Mouse (Mus musculus): ENCODE results near the gene A130010J15Rik. TPM values are rescaled to one million over a fixed set of nuclear protein-coding genes. Genes with fewer than 3 reads are reported as not detected.

A130010J15Rik gene
- 2.9 and 3.9 TPM in 2 replicates for polyA plus RNA-seq (2012; ENCODE audit: insufficient read depth, insufficient read length, missing spikeins)

- H3K4me3 ChIP-seq (ENCODE audit: insufficient read depth, low read depth, low read length), result no peak within 1 kb of the TSS
- peaks cover 4% of the 10 kb centered on the region; the same call in 1 of the 2 replicates for H3K4me1 ChIP-seq (ENCODE audit: control insufficient read depth, insufficient read depth, insufficient read length, low read length)
- no peak within 1 kb of the TSS for H3K27ac ChIP-seq (replicated peaks; ENCODE audit: low read depth, low read length)
These were observed at the start of gene A130010J15Rik for GRCm38 (mm10) chr1:193167746-193168145. Gene A130010J15Rik, plus strand, starts transcription at chr1:193168046.

GRCm38 (mm10) chr1:193122793-193123192, 45.1 kb upstream of the A130010J15Rik start:
- Histone ChIP-seq H3K4me1 (ENCODE audit: control insufficient read depth, insufficient read depth, insufficient read length, low read length) (no peaks in the 10 kb centered on the region), H3K4me3 (ENCODE audit: insufficient read depth, low read depth, low read length) (no peak overlapping the region), H3K27ac (replicated peaks; ENCODE audit: low read depth, low read length) (no peak overlapping the region)

GRCm38 (mm10) chr1:193123290-193123689, 44.6 kb upstream of the A130010J15Rik start:
- H3K4me3 ChIP-seq (ENCODE audit: insufficient read depth, low read depth, low read length), result no peak overlapping the region
- H3K27ac ChIP-seq (replicated peaks; ENCODE audit: low read depth, low read length), result no peak overlapping the region
- no peaks in the 10 kb centered on the region for H3K4me1 ChIP-seq (ENCODE audit: control insufficient read depth, insufficient read depth, insufficient read length, low read length)

- H3K4me1 ChIP-seq (ENCODE audit: control insufficient read depth, insufficient read depth, insufficient read length, low read length), result no peaks in the 10 kb centered on the region
- no peak overlapping the region for H3K27ac ChIP-seq (replicated peaks; ENCODE audit: low read depth, low read length)
- no peak overlapping the region for H3K4me3 ChIP-seq (ENCODE audit: insufficient read depth, low read depth, low read length)
These were observed 42.0 kb upstream of the A130010J15Rik start for GRCm38 (mm10) chr1:193125835-193126234.

GRCm38 (mm10) chr1:193128055-193128454, 39.8 kb upstream of the A130010J15Rik start:
- no peak overlapping the region for H3K4me3 ChIP-seq (ENCODE audit: insufficient read depth, low read depth, low read length)
- H3K27ac ChIP-seq (replicated peaks; ENCODE audit: low read depth, low read length), result no peak overlapping the region
- H3K4me1 ChIP-seq (ENCODE audit: control insufficient read depth, insufficient read depth, insufficient read length, low read length), result no peaks in the 10 kb centered on the region

GRCm38 (mm10) chr1:193129321-193129720, 38.5 kb upstream of the A130010J15Rik start:
- Histone ChIP-seq H3K4me1 (ENCODE audit: control insufficient read depth, insufficient read depth, insufficient read length, low read length) (no peaks in the 10 kb centered on the region), H3K27ac (replicated peaks; ENCODE audit: low read depth, low read length) (no peak overlapping the region), H3K4me3 (ENCODE audit: insufficient read depth, low read depth, low read length) (peak overlapping the region; percentile 97)

- H3K4me3 ChIP-seq (ENCODE audit: insufficient read depth, low read depth, low read length), result peak within 1 kb of the TSS; percentile 97
- H3K4me1 ChIP-seq (ENCODE audit: control insufficient read depth, insufficient read depth, insufficient read length, low read length), result no peaks in the 10 kb centered on the region
- peak within 1 kb of the TSS; percentile 70; the same call in 1 of the 2 replicates for H3K27ac ChIP-seq (replicated peaks; ENCODE audit: low read depth, low read length)
These were observed 37.9 kb upstream of the A130010J15Rik start, which contains the start of gene Diexf for GRCm38 (mm10) chr1:193129786-193130455. Gene Diexf, minus strand, starts transcription at chr1:193130272.

- no peak overlapping the region for H3K27ac ChIP-seq (replicated peaks; ENCODE audit: low read depth, low read length)
- H3K4me3 ChIP-seq (ENCODE audit: insufficient read depth, low read depth, low read length), result peak overlapping the region; percentile 41
These were observed 37.4 kb upstream of the A130010J15Rik start for GRCm38 (mm10) chr1:193130456-193130825.

GRCm38 (mm10) chr1:193130839-193131238, 37.0 kb upstream of the A130010J15Rik start:
- no peaks in the 10 kb centered on the region for H3K4me1 ChIP-seq (ENCODE audit: control insufficient read depth, insufficient read depth, insufficient read length, low read length)
- H3K4me3 ChIP-seq (ENCODE audit: insufficient read depth, low read depth, low read length), result no peak overlapping the region
- H3K27ac ChIP-seq (replicated peaks; ENCODE audit: low read depth, low read length), result no peak overlapping the region

More at GRCm38 (mm10) chr1:193130456-193130825, 37.4 kb upstream of the A130010J15Rik start:
- H3K4me1 ChIP-seq (ENCODE audit: control insufficient read depth, insufficient read depth, insufficient read length, low read length), result no peaks in the 10 kb centered on the region

- Histone ChIP-seq H3K27ac (replicated peaks; ENCODE audit: low read depth, low read length) (no peak overlapping the region), H3K4me1 (ENCODE audit: control insufficient read depth, insufficient read depth, insufficient read length, low read length) (no peaks in the 10 kb centered on the region), H3K4me3 (ENCODE audit: insufficient read depth, low read depth, low read length) (no peak overlapping the region)
These were observed 36.4 kb upstream of the A130010J15Rik start for GRCm38 (mm10) chr1:193131311-193131948.

GRCm38 (mm10) chr1:193132385-193132784, 35.5 kb upstream of the A130010J15Rik start:
- Histone ChIP-seq H3K27ac (replicated peaks; ENCODE audit: low read depth, low read length) (no peak overlapping the region), H3K4me3 (ENCODE audit: insufficient read depth, low read depth, low read length) (no peak overlapping the region), H3K4me1 (ENCODE audit: control insufficient read depth, insufficient read depth, insufficient read length, low read length) (no peaks in the 10 kb centered on the region)

GRCm38 (mm10) chr1:193133726-193134125, 34.1 kb upstream of the A130010J15Rik start:
- H3K4me3 ChIP-seq (ENCODE audit: insufficient read depth, low read depth, low read length), result no peak overlapping the region
- no peak overlapping the region for H3K27ac ChIP-seq (replicated peaks; ENCODE audit: low read depth, low read length)
- no peaks in the 10 kb centered on the region for H3K4me1 ChIP-seq (ENCODE audit: control insufficient read depth, insufficient read depth, insufficient read length, low read length)

- no peak overlapping the region for H3K4me3 ChIP-seq (ENCODE audit: insufficient read depth, low read depth, low read length)
- no peaks in the 10 kb centered on the region for H3K4me1 ChIP-seq (ENCODE audit: control insufficient read depth, insufficient read depth, insufficient read length, low read length)
- H3K27ac ChIP-seq (replicated peaks; ENCODE audit: low read depth, low read length), result no peak overlapping the region
These were observed 29.8 kb upstream of the A130010J15Rik start for GRCm38 (mm10) chr1:193138087-193138486.

- Histone ChIP-seq H3K4me1 (ENCODE audit: control insufficient read depth, insufficient read depth, insufficient read length, low read length) (no peaks in the 10 kb centered on the region), H3K4me3 (ENCODE audit: insufficient read depth, low read depth, low read length) (no peak overlapping the region), H3K27ac (replicated peaks; ENCODE audit: low read depth, low read length) (no peak overlapping the region)
These were observed 29.2 kb upstream of the A130010J15Rik start for GRCm38 (mm10) chr1:193138669-193139068.

GRCm38 (mm10) chr1:193141118-193141517, 26.7 kb upstream of the A130010J15Rik start:
- Histone ChIP-seq H3K27ac (replicated peaks; ENCODE audit: low read depth, low read length) (no peak overlapping the region), H3K4me3 (ENCODE audit: insufficient read depth, low read depth, low read length) (no peak overlapping the region), H3K4me1 (ENCODE audit: control insufficient read depth, insufficient read depth, insufficient read length, low read length) (no peaks in the 10 kb centered on the region)
